ENCODE assay signal across 24 mouse cellular contexts in the genomic region with DNA sequence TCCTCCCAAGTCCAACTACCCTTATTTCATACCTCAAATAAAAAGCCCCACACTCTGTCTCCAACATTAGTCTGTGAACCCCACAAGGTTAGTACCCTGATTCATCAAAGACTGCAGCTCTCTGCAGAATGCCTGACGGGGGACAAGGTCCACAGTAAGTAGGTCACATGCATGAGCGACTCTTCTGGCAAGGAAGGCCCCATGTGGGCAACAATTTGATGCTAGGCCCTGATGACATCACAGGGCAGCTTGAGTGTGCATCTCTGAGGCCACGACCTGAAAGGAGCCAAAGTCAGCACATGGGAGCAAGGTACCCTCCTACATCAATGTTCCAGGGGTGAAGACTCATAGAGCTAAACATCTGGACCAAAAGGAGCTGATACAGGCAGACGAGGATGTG.
DNase-seq lines count a peak whose midpoint lies in the region; ATAC-seq and TF ChIP-seq lines count a peak whose summit lies in the region.
"Had no signal": no experiment of that assay in that cellular context is flagged by ENCODE, and none has a peak within 500 bp of the region (broad histone marks: within the 10 kb centered on the region; RNA-seq: fewer than 3 reads in every experiment).

No protein-coding gene starts in this region.

- H3K9me3 ChIP-seq in midbrain, postnatal 0 days (ENCODE audit: low read length) = no peaks in the 10 kb centered on the region
- no peaks in the 10 kb centered on the region for H3K9me3 ChIP-seq in midbrain, embryonic 13.5 days
- H3K9me3 ChIP-seq: forebrain, embryonic 13.5 days; hindbrain, embryonic 10.5 days; hindbrain, embryonic 15.5 days; limb, embryonic 13.5 days; midbrain, embryonic 12.5 days had no signal

- no peaks in the 10 kb centered on the region for H3K27me3 ChIP-seq in midbrain, postnatal 0 days (ENCODE audit: insufficient read depth, low read length)
- no peaks in the 10 kb centered on the region for H3K27me3 ChIP-seq in midbrain, embryonic 13.5 days
- H3K27me3 ChIP-seq: hindbrain, embryonic 15.5 days; limb, embryonic 13.5 days; megakaryocyte, embryonic 14.5 days; midbrain, embryonic 12.5 days had no signal

- no peak overlapping the region for H3K9ac ChIP-seq in midbrain, postnatal 0 days (replicated peaks; ENCODE audit: low read length, poor library complexity, severe bottlenecking)
- no peak overlapping the region for H3K9ac ChIP-seq in midbrain, embryonic 13.5 days (replicated peaks)
- H3K9ac ChIP-seq: forebrain, embryonic 13.5 days; hindbrain, embryonic 15.5 days; limb, embryonic 13.5 days; midbrain, embryonic 12.5 days had no signal

- no peak for TF ChIP-seq CTCF in midbrain, postnatal 0 days (IDR thresholded peaks at IDR 0.05)

- peak; percentile 55 to 57 for DNase-seq in cerebellum, postnatal 10 days
- DNase-seq in cerebellum, adult 11 months = no peak
- DNase-seq in midbrain, postnatal 0 days (ENCODE audit: low spot score) = peak; percentile 35
- peak; percentile 30 for DNase-seq in kidney, postnatal 14 days
- no peak for DNase-seq in spleen, postnatal 10 days (ENCODE audit: low spot score in 2 of 2)
- no peak for DNase-seq in heart, adult 8-10 months (ENCODE audit: low spot score)
- DNase-seq: adrenal gland, postnatal 36 days; gastrocnemius, postnatal 10 days; heart, postnatal 14 days; lung, postnatal 36 days; right cerebral cortex, postnatal 25 days; spleen, adult 18-20 months; thymus, postnatal 4 days had no signal

- ATAC-seq in midbrain, postnatal 0 days (ENCODE audit: low FRiP score) = no peak
- ATAC-seq in midbrain, embryonic 13.5 days = no peak
- ATAC-seq: forebrain, embryonic 13.5 days; inflammation-experienced regulatory T-cells, adult 6 months had no signal

- H3K36me3 ChIP-seq in midbrain, postnatal 0 days (ENCODE audit: insufficient read depth, low read length) = no peaks in the 10 kb centered on the region
- no peaks in the 10 kb centered on the region for H3K36me3 ChIP-seq in midbrain, embryonic 13.5 days
- H3K36me3 ChIP-seq: hindbrain, embryonic 10.5 days; hindbrain, embryonic 15.5 days; limb, embryonic 13.5 days; midbrain, embryonic 12.5 days had no signal

- WGBS in midbrain, postnatal 0 days = 56% methylated on average over 4 of the region's 4 CpGs
- WGBS in midbrain, embryonic 13.5 days = 57% methylated on average over 4 of the region's 4 CpGs

- no peak overlapping the region for H3K4me2 ChIP-seq in midbrain, postnatal 0 days (ENCODE audit: low read depth, low read length, poor library complexity, severe bottlenecking)
- no peak overlapping the region for H3K4me2 ChIP-seq in midbrain, embryonic 13.5 days (replicated peaks)
- H3K4me2 ChIP-seq: forebrain, embryonic 13.5 days; hindbrain, embryonic 15.5 days; limb, embryonic 13.5 days; liver, embryonic 11.5 days; midbrain, embryonic 12.5 days had no signal

- no peaks in the 10 kb centered on the region for H3K4me1 ChIP-seq in midbrain, postnatal 0 days (ENCODE audit: insufficient read depth, low read length)
- H3K4me1 ChIP-seq in midbrain, embryonic 13.5 days (replicated peaks) = no peaks in the 10 kb centered on the region
- H3K4me1 ChIP-seq: forebrain, embryonic 13.5 days; hindbrain, embryonic 10.5 days; hindbrain, embryonic 15.5 days; limb, embryonic 13.5 days; megakaryocyte, embryonic 14.5 days; midbrain, embryonic 12.5 days had no signal

- H3K27ac ChIP-seq in midbrain, postnatal 0 days (ENCODE audit: low read depth, low read length) = no peak overlapping the region
- H3K27ac ChIP-seq in midbrain, embryonic 13.5 days = no peak overlapping the region
- H3K27ac ChIP-seq: forebrain, embryonic 13.5 days; hindbrain, embryonic 10.5 days; hindbrain, embryonic 15.5 days; kidney, postnatal 0 days; limb, embryonic 13.5 days; midbrain, embryonic 12.5 days; stomach, postnatal 0 days had no signal

- no peak overlapping the region for H3K4me3 ChIP-seq in midbrain, postnatal 0 days (ENCODE audit: low read depth, low read length)
- H3K4me3 ChIP-seq in midbrain, embryonic 13.5 days (replicated peaks) = no peak overlapping the region
- H3K4me3 ChIP-seq: forebrain, embryonic 13.5 days; hindbrain, embryonic 10.5 days; hindbrain, embryonic 15.5 days; limb, embryonic 13.5 days; megakaryocyte, embryonic 14.5 days; midbrain, embryonic 12.5 days had no signal

Comparison
In these comparisons a context has a peak if more than half of its experiments do, and no peak if none do; other contexts are left out.
1. DNase-seq: peak in cerebellum, postnatal 10 days (2 of 2), midbrain, postnatal 0 days (single experiment) and kidney, postnatal 14 days (single experiment); none in cerebellum, adult 11 months (single experiment), spleen, postnatal 10 days (0 of 2) and heart, adult 8-10 months (single experiment).